Mouse (Mus musculus): ENCODE data around the gene Pgm3. TPM values are rescaled to one million over a fixed set of nuclear protein-coding genes. Genes with fewer than 3 reads are reported as not detected.
"Not testable (repeated sequence)": the region's sequence is repeated elsewhere in the genome, so short reads cannot be mapped to it uniquely, and the experiment has no call there.

Pgm3 gene
- polyA plus RNA-seq (2015; fragmentation: Nextera tagmentation; extraction: Ambion mirVana), result 32.8 and 36.7 TPM in 2 replicates

DNA sequence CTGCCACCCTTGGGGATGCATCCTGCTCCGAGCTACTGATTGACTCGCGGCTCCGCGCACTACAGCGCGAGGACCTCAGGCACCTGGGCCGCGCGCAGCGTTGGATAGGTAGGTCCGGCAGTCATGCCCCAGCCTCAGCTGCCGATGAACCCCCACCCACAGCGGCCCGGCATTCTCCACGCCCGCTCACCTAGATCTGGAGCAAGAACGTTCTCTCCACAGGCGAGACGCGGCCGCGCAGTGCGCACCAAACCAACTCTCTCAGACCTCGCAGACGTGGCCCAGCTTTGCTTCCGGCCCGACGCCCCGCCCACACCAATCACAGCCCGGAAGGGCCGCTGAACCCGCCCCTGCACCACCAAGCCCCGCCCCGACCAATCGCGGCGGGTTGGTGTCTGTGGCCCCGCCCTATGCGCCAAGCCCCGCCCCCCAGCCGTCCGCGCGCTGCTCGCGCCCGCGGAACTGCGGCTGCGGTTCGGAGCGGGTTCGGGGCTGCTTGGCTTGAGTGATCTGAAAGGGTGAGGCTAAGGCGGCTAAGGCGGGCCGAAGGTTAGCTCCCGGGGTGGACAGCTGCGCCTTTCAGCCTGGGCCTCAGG is at the start of gene Pgm3, which contains the start of gene Rwdd2a:
Gene Pgm3, minus strand, starts transcription at position 303 of the 596 bp plus-strand sequence.
Gene Rwdd2a, plus strand, starts transcription at position 452 of the 596 bp plus-strand sequence.
- H3K4me1 ChIP-seq (ENCODE audit: control insufficient read depth, insufficient read depth, low read length), result peaks cover 15% of the 10 kb centered on the region
- H3K9me3 ChIP-seq (replicated peaks; ENCODE audit: control insufficient read depth, low read length, poor library complexity, severe bottlenecking), result no peaks in the 10 kb centered on the region
- 0 out of 2 replicates have a peak, but pooled peaks cover 2% of the 10 kb centered on the region for H3K36me3 ChIP-seq (ENCODE audit: control insufficient read depth, insufficient read depth, low read length)
- peak within 1 kb of the TSS; percentile 74 for H3K9ac ChIP-seq (ENCODE audit: low read depth, low read length)
- 0% methylated on average over 52 of the region's 59 CpGs for WGBS
- no peaks in the 10 kb centered on the region for H3K27me3 ChIP-seq (ENCODE audit: control insufficient read depth, insufficient read depth, low read depth, low read length)
- ATAC-seq, result peak; percentile 99
- peak within 1 kb of the TSS; percentile 73 for H3K27ac ChIP-seq (ENCODE audit: low read length)
- peak within 1 kb of the TSS; percentile 68 for H3K4me3 ChIP-seq (ENCODE audit: low read depth, low read length)
- H3K4me2 ChIP-seq (ENCODE audit: low read length), result peak within 1 kb of the TSS; percentile 99

DNA sequence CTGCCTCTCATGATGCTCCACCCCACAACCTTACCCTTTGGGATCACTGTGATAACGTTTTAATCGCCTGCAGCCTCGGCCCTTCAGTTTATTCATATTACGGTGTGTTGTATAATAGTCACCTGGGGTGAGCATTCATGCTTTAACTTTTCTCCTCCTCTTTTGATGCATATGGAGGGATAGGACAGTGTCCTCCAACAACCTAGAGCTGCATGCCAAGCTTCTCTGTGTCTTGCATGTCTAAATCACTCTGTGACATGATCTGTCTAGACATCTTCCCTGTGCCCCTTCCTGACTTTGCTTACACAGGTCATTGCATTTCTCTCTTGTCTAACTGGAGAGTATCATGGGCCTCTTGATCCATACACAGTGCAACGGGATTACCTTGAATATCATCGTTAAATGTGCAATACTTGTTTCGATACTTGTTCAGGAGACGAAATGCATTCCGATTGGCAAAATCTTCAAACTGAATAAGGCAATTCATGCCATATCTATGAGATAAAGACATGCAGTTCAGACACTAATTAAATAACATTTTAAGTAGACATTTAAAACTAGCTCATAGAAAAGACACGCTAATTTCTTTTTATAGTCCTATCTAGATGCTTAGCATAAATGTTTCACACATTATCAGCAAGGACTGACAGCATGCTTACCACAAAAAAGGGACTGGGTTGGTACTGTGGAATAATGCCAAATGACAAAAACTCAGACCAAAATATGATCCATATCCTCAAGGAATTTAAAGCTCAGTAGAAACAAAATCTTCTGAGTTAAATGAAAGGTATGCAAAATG is 47.9 kb upstream of the Pgm3 start:
- H3K4me2 ChIP-seq (ENCODE audit: low read length), result no peak overlapping the region
- peak; percentile 25; the same call in 1 of the 2 replicates for ATAC-seq
- H3K36me3 ChIP-seq (ENCODE audit: control insufficient read depth, insufficient read depth, low read length), result no peaks in the 10 kb centered on the region
- no peak overlapping the region for H3K9ac ChIP-seq (ENCODE audit: low read depth, low read length)
- H3K4me1 ChIP-seq (ENCODE audit: control insufficient read depth, insufficient read depth, low read length), result no peaks in the 10 kb centered on the region
- H3K9me3 ChIP-seq (replicated peaks; ENCODE audit: control insufficient read depth, low read length, poor library complexity, severe bottlenecking), result no peaks in the 10 kb centered on the region
- no peak overlapping the region for H3K27ac ChIP-seq (ENCODE audit: low read length)
- H3K27me3 ChIP-seq (ENCODE audit: control insufficient read depth, insufficient read depth, low read depth, low read length), result no peaks in the 10 kb centered on the region
- H3K4me3 ChIP-seq (ENCODE audit: low read depth, low read length), result no peak overlapping the region
- 61% methylated on average over 10 of the region's 10 CpGs for WGBS

DNA sequence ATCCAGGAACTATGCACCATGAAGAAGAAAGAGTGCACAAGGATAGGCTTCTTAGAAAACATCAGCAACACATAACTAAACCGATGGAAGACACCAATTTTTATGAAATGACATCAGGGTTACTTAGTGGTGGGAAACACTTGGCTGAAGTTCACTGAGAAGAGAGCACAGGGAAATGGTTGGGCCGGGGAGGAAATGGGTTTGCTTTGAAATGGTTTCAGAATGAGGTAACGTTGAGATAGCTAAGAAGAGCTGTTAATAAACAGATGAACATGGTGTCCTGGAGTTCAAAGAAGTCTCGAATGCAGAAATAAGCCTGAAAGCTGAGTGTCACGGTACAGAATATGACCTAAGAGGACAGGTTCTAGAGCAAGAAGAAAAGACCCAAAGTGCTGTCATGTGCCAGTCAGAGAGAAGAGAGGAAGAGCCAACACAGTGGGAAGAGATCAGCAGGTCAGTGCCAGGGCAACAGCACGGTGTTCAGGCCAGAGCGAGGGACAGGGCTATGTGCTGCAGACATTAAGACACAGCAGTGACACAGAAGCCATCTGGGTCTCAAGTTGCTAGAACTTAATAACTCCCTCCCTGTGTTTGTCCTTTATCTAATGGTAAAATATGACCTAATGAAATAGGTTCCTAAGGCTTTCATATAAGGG is 46.3 kb upstream of the Pgm3 start:
- no peak overlapping the region for H3K27ac ChIP-seq (ENCODE audit: low read length)
- H3K27me3 ChIP-seq (ENCODE audit: control insufficient read depth, insufficient read depth, low read depth, low read length), result no peaks in the 10 kb centered on the region
- WGBS, result 83% methylated on average over 7 of the region's 7 CpGs
- no peaks in the 10 kb centered on the region for H3K9me3 ChIP-seq (replicated peaks; ENCODE audit: control insufficient read depth, low read length, poor library complexity, severe bottlenecking)
- H3K9ac ChIP-seq (ENCODE audit: low read depth, low read length), result no peak overlapping the region
- H3K4me2 ChIP-seq (ENCODE audit: low read length), result no peak overlapping the region
- H3K4me1 ChIP-seq (ENCODE audit: control insufficient read depth, insufficient read depth, low read length), result no peaks in the 10 kb centered on the region
- no peak overlapping the region for H3K4me3 ChIP-seq (ENCODE audit: low read depth, low read length)
- H3K36me3 ChIP-seq (ENCODE audit: control insufficient read depth, insufficient read depth, low read length), result no peaks in the 10 kb centered on the region
- no peak for ATAC-seq

DNA sequence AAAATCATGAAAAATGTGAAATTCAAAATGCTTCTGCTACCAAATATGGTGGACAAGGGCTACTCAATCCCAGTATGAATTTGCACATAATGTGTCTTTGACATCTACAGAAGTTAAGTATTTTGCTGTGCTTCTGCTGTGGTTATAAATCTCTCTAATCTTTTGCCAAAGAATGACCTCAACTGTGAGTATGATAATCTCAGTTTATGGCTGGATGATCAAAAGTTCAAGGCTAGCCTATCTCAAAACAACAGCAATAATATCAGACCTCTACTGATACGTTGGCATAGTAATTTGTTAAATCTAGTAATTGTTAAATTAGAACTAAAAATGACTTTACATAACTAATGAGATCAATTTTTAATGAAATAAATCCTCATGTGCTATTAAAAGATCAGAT is 44.1 kb upstream of the Pgm3 start:
- ATAC-seq, result no peak
- H3K36me3 ChIP-seq (ENCODE audit: control insufficient read depth, insufficient read depth, low read length), result no peaks in the 10 kb centered on the region
- no peak overlapping the region for H3K9ac ChIP-seq (ENCODE audit: low read depth, low read length)
- no peaks in the 10 kb centered on the region for H3K27me3 ChIP-seq (ENCODE audit: control insufficient read depth, insufficient read depth, low read depth, low read length)
- H3K9me3 ChIP-seq (replicated peaks; ENCODE audit: control insufficient read depth, low read length, poor library complexity, severe bottlenecking), result no peaks in the 10 kb centered on the region
- no peaks in the 10 kb centered on the region for H3K4me1 ChIP-seq (ENCODE audit: control insufficient read depth, insufficient read depth, low read length)
- H3K4me2 ChIP-seq (ENCODE audit: low read length), result no peak overlapping the region
- H3K4me3 ChIP-seq (ENCODE audit: low read depth, low read length), result no peak overlapping the region
- 72% methylated on average over 1 of the region's 1 CpGs for WGBS
- no peak overlapping the region for H3K27ac ChIP-seq (ENCODE audit: low read length)

DNA sequence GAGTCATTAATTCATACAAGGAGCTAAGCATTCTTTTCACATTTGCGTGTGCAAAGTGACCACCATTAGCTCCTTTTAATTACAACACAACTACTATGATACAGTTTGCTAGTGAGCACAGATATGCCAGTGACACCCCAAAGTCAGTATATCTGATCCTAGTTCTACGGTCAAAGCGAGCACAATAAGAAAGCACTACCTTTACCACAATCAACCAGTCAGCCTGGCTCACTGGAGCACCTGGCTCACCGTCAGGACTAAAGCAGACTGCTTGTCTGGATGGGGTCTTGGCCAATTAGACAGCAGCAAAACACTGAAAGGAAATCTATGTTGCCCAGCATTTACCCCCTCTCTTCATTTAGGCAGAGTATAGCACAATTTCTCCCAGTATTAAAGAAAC is 40.4 kb upstream of the Pgm3 start:
- no peak overlapping the region for H3K4me2 ChIP-seq (ENCODE audit: low read length)
- H3K27ac ChIP-seq (ENCODE audit: low read length), result no peak overlapping the region
- H3K4me1 ChIP-seq (ENCODE audit: control insufficient read depth, insufficient read depth, low read length), result no peaks in the 10 kb centered on the region
- no peaks in the 10 kb centered on the region for H3K27me3 ChIP-seq (ENCODE audit: control insufficient read depth, insufficient read depth, low read depth, low read length)
- WGBS, result 93% methylated on average over 4 of the region's 4 CpGs
- no peak for ATAC-seq
- no peak overlapping the region for H3K4me3 ChIP-seq (ENCODE audit: low read depth, low read length)
- H3K9ac ChIP-seq (ENCODE audit: low read depth, low read length), result no peak overlapping the region
- H3K36me3 ChIP-seq (ENCODE audit: control insufficient read depth, insufficient read depth, low read length), result no peaks in the 10 kb centered on the region
- H3K9me3 ChIP-seq (replicated peaks; ENCODE audit: control insufficient read depth, low read length, poor library complexity, severe bottlenecking), result no peaks in the 10 kb centered on the region

DNA sequence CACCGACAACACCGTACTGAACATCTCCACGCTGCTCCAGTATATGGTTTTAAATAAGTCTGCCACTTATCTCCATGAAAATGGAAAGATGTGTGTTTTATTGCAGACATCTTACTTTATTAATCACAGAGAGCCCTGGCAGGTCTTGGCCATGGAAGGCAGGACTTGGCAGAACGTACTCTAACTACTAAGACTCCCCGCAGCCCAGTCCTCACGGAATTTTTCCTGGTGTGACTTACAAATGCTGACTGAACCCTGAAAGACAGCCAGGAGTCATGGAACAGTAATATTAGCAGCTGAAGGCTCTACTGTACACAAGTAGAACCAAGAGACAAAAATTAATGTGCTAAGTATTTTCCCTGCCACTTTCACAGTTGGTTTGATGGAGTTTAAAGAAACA is 34.1 kb upstream of the Pgm3 start:
- Histone ChIP-seq H3K36me3 (ENCODE audit: control insufficient read depth, insufficient read depth, low read length) (no peaks in the 10 kb centered on the region), H3K4me1 (ENCODE audit: control insufficient read depth, insufficient read depth, low read length) (no peaks in the 10 kb centered on the region), H3K9me3 (replicated peaks; ENCODE audit: control insufficient read depth, low read length, poor library complexity, severe bottlenecking) (no peaks in the 10 kb centered on the region), H3K27ac (ENCODE audit: low read length) (no peak overlapping the region), H3K9ac (ENCODE audit: low read depth, low read length) (no peak overlapping the region), H3K27me3 (ENCODE audit: control insufficient read depth, insufficient read depth, low read depth, low read length) (no peaks in the 10 kb centered on the region), H3K4me3 (ENCODE audit: low read depth, low read length) (no peak overlapping the region), H3K4me2 (ENCODE audit: low read length) (no peak overlapping the region)
- 88% methylated on average over 6 of the region's 6 CpGs for WGBS
- no peak for ATAC-seq

DNA sequence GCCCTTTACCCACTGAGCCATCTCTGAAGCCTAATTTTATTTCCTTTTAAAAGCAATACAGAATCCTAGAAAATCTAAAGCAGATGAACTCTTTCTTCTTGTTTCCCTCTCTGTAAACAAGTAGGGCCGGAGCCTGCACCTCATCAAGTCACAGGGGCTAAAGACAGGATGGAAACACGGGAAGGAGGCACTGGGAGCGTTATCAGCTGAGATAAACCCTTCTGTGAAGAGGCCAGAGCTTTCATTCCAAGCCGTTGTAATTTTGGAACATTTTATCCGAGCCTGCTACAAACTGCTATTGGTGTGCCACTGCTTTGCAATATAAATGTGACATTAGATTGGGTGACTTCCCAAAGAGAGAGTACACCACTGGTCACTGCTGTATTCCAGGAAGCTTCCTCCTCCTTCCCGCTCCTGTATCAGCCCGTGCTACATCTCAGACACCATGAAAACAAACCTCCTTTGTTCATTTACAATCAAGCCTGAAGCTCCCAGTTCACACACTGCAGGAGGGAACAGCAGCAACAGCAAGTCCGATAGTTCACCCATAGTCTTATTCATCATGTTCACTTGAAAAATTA is 28.2 kb upstream of the Pgm3 start:
- no peak for ATAC-seq
- 62% methylated on average over 8 of the region's 8 CpGs for WGBS

DNA sequence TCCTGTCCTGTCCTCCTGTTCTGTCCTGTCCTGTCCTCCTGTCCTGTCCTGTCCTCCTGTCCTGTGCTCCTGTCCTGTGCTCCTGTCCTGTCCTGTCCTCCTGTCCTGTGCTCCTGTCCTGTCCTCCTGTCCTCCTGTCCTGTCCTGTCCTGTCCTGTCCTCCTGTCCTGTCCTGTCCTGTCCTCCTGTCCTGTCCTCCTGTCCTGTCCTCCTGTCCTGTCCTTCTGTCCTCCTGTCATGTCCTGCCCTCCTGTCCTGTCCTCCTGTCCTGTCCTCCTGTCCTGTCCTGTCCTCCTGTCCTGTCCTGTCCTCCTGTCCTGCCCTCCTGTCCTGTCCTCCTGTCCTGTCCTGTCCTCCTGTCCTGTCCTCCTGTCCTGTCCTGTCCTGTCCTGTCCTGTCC is 25.3 kb upstream of the Pgm3 start:
- H3K4me2 ChIP-seq (ENCODE audit: low read length); H3K9ac ChIP-seq (ENCODE audit: low read depth, low read length); H3K27ac ChIP-seq (ENCODE audit: low read length); H3K36me3 ChIP-seq (ENCODE audit: control insufficient read depth, insufficient read depth, low read length); H3K9me3 ChIP-seq (replicated peaks; ENCODE audit: control insufficient read depth, low read length, poor library complexity, severe bottlenecking); H3K4me3 ChIP-seq (ENCODE audit: low read depth, low read length); ATAC-seq; H3K4me1 ChIP-seq (ENCODE audit: control insufficient read depth, insufficient read depth, low read length); H3K27me3 ChIP-seq (ENCODE audit: control insufficient read depth, insufficient read depth, low read depth, low read length): not testable (repeated sequence)

More for the DNA sequence above, 28.2 kb upstream of the Pgm3 start:
- H3K4me1 ChIP-seq (ENCODE audit: control insufficient read depth, insufficient read depth, low read length), result no peaks in the 10 kb centered on the region
- H3K9me3 ChIP-seq (replicated peaks; ENCODE audit: control insufficient read depth, low read length, poor library complexity, severe bottlenecking), result no peaks in the 10 kb centered on the region
- no peaks in the 10 kb centered on the region for H3K27me3 ChIP-seq (ENCODE audit: control insufficient read depth, insufficient read depth, low read depth, low read length)
- H3K36me3 ChIP-seq (ENCODE audit: control insufficient read depth, insufficient read depth, low read length), result no peaks in the 10 kb centered on the region
- no peak overlapping the region for H3K4me2 ChIP-seq (ENCODE audit: low read length)
- H3K4me3 ChIP-seq (ENCODE audit: low read depth, low read length), result no peak overlapping the region
- H3K27ac ChIP-seq (ENCODE audit: low read length), result no peak overlapping the region
- H3K9ac ChIP-seq (ENCODE audit: low read depth, low read length), result no peak overlapping the region

All from midbrain, embryonic 16.5 days (tissue).